Mouse (Mus musculus) G1E (cell line): Measurements from ENCODE around the gene Ppm1h. TPM values are rescaled to one million over a fixed set of nuclear protein-coding genes. Genes with fewer than 3 reads are reported as not detected.

Experiments used
- ATAC-seq: 2 replicates; pipeline ENCODE4 v1.8.0; 2016; ENCODE audit warnings: mild to moderate bottlenecking; ENCODE audit not compliant: insufficient number of reproducible peaks, poor library complexity, low FRiP score, severe bottlenecking; ENCODE audit errors: extremely low read depth
- DNase-seq: peaks from one replicate; pipeline ENCODE4 v3.0.0; 2012; ENCODE audit warnings: low spot score
- H3K27me3 ChIP-seq: 2 replicates; pipeline ENCODE4 v1.6.1; 2012; ENCODE audit warnings: mild to moderate bottlenecking, low read length, inconsistent platforms; ENCODE audit not compliant: insufficient read depth
- H3K36me3 ChIP-seq: replicated peaks from 2 replicates; pipeline ENCODE3; 2012; ENCODE audit warnings: mild to moderate bottlenecking, inconsistent platforms
- H3K4me1 ChIP-seq: 2 replicates; pipeline ENCODE4 v1.6.1; 2012; ENCODE audit warnings: low read depth, low read length, inconsistent platforms, mixed read lengths; ENCODE audit not compliant: insufficient read depth
- H3K4me3 ChIP-seq: 2 replicates; pipeline ENCODE4 v1.5.1; 2012; ENCODE audit warnings: low read depth, mild to moderate bottlenecking, inconsistent platforms, low read length, moderate library complexity, mixed read lengths
- H3K9me3 ChIP-seq: replicated peaks from 2 replicates; pipeline ENCODE4 v1.6.1; 2012; ENCODE audit warnings: inconsistent platforms
- CTCF ChIP-seq: IDR thresholded peaks from 2 replicates; pipeline ENCODE4 v1.5.1; 2012; ENCODE audit warnings: low read depth, low read length, inconsistent platforms, mixed read lengths
- GATA1 ChIP-seq: IDR thresholded peaks from 2 replicates; pipeline ENCODE4 v1.6.1; 2012; ENCODE audit warnings: borderline replicate concordance, low read length, inconsistent platforms, mixed read lengths
- GATA2 ChIP-seq: IDR thresholded peaks from 2 replicates; pipeline ENCODE4 v1.6.1; 2012; ENCODE audit warnings: low read depth, low read length, inconsistent platforms, borderline replicate concordance
- POLR2AphosphoS5 ChIP-seq: IDR thresholded peaks from 2 replicates; pipeline ENCODE4 v1.6.1; 2012; ENCODE audit warnings: low read depth, low read length, inconsistent platforms; ENCODE audit not compliant: insufficient replicate concordance
- TAL1 ChIP-seq: conservative IDR thresholded peaks from 2 replicates; pipeline ENCODE4 v1.6.1; 2012; ENCODE audit warnings: low read depth, low read length, inconsistent platforms, mixed read lengths
- polyA plus RNA-seq: library from polyadenylated mRNA; stranded (reverse); fragments of >175 nt; gene quantifications from 2 replicates; pipeline ENCODE4 v1.2.3, GENCODE M21; 2012
- total RNA-seq, 2 experiments: library from RNA; stranded (forward) in 1 of 2; stranded (reverse) in 1 of 2; fragments of 200-1000 nt in 1 of 2; fragments of >200 nt in 1 of 2; fragmentation: Nextera tagmentation in 1 of 2; gene quantifications; 2 replicates each; pipeline ENCODE4 v1.2.3; 2014 to 2017

Gene Ppm1h
- total and polyA plus RNA-seq, 3 experiments: 0.27 TPM; not detected in 2

GRCm38 (mm10) chr10:122693911-122694618 is 15.5 kb downstream of the Ppm1h start:
- TF ChIP-seq TAL1: no peak
- TF ChIP-seq GATA2: no peak
- TF ChIP-seq POLR2AphosphoS5: no peak
- TF ChIP-seq CTCF: no peak
- TF ChIP-seq GATA1: no peak
- Histone ChIP-seq H3K36me3 (no peaks in the 10 kb centered on the region), H3K4me1 (no peaks in the 10 kb centered on the region), H3K27me3 (no peaks in the 10 kb centered on the region), H3K4me3 (no peak overlapping the region), H3K9me3 (peaks cover 46% of the 10 kb centered on the region)
- DNase-seq: no peak
- no peak for ATAC-seq

- no peak for DNase-seq
- H3K9me3 ChIP-seq: peaks cover 45% of the 10 kb centered on the region
- no peak for ATAC-seq
- TF ChIP-seq CTCF: no peak
- TF ChIP-seq GATA2: no peak
- no peak for TF ChIP-seq POLR2AphosphoS5
- TF ChIP-seq GATA1: no peak
- H3K4me1 ChIP-seq: no peaks in the 10 kb centered on the region
- H3K27me3 ChIP-seq: no peaks in the 10 kb centered on the region
- no peaks in the 10 kb centered on the region for H3K36me3 ChIP-seq
- H3K4me3 ChIP-seq: no peak overlapping the region
Measured at GRCm38 (mm10) chr10:122696335-122696734, 17.8 kb downstream of the Ppm1h start.

- Histone ChIP-seq H3K4me3 (no peak overlapping the region), H3K36me3 (no peaks in the 10 kb centered on the region), H3K9me3 (peaks cover 43% of the 10 kb centered on the region), H3K4me1 (no peaks in the 10 kb centered on the region), H3K27me3 (no peaks in the 10 kb centered on the region)
- TF ChIP-seq CTCF: no peak
- TF ChIP-seq GATA1: no peak
- no peak for DNase-seq
- no peak for ATAC-seq
Measured at GRCm38 (mm10) chr10:122698347-122698746, 19.8 kb downstream of the Ppm1h start.

- no peak for TF ChIP-seq POLR2AphosphoS5
- TF ChIP-seq GATA1: no peak
- TF ChIP-seq GATA2: no peak
- no peak for TF ChIP-seq TAL1
- TF ChIP-seq CTCF: no peak
- H3K36me3 ChIP-seq: no peaks in the 10 kb centered on the region
- no peaks in the 10 kb centered on the region for H3K27me3 ChIP-seq
- H3K9me3 ChIP-seq: peaks cover 55% of the 10 kb centered on the region
- no peak for ATAC-seq
- no peak overlapping the region for H3K4me3 ChIP-seq
- H3K4me1 ChIP-seq: no peaks in the 10 kb centered on the region
- DNase-seq: no peak
Measured at GRCm38 (mm10) chr10:122704901-122705300, 26.3 kb downstream of the Ppm1h start.

GRCm38 (mm10) chr10:122705457-122705856 is 26.9 kb downstream of the Ppm1h start:
- no peaks in the 10 kb centered on the region for H3K4me1 ChIP-seq
- H3K36me3 ChIP-seq: no peaks in the 10 kb centered on the region
- H3K4me3 ChIP-seq: no peak overlapping the region
- H3K9me3 ChIP-seq: peaks cover 53% of the 10 kb centered on the region
- no peaks in the 10 kb centered on the region for H3K27me3 ChIP-seq
- TF ChIP-seq POLR2AphosphoS5 (no peak), GATA1 (no peak), GATA2 (no peak), CTCF (no peak), TAL1 (no peak)
- DNase-seq (no peak), ATAC-seq (no peak)

- no peaks in the 10 kb centered on the region for H3K36me3 ChIP-seq
- H3K27me3 ChIP-seq: no peaks in the 10 kb centered on the region
- H3K4me3 ChIP-seq: no peak overlapping the region
- TF ChIP-seq GATA1: no peak
- no peak for TF ChIP-seq CTCF
- TF ChIP-seq TAL1: no peak
- TF ChIP-seq POLR2AphosphoS5: no peak
- TF ChIP-seq GATA2: no peak
- DNase-seq (no peak), ATAC-seq (no peak)
- peaks cover 52% of the 10 kb centered on the region for H3K9me3 ChIP-seq
- no peaks in the 10 kb centered on the region for H3K4me1 ChIP-seq
Measured at GRCm38 (mm10) chr10:122711381-122711811, 32.8 kb downstream of the Ppm1h start.
